Mouse (Mus musculus): ENCODE measurements at regions not wholly inside any gene's neighbourhood (a gene's known extent, or its start where the extent isn't known, plus 50 kb on each side); places are given as distances from the start of the nearest gene placed in this dataset.

- no peak for DNase-seq
These were observed 155.6 kb upstream of the Irx6 start for GRCm38 (mm10) chr8:92518486-92518885.

GRCm38 (mm10) chr8:92522519-92522918 is 151.6 kb upstream of the Irx6 start:
- no peak for DNase-seq

- DNase-seq: no peak
These were observed 144.3 kb upstream of the Irx6 start for GRCm38 (mm10) chr8:92529756-92530155.

- no peak for DNase-seq
These were observed 133.5 kb upstream of the Irx6 start for GRCm38 (mm10) chr8:92540636-92541035.

GRCm38 (mm10) chr8:92545347-92546059 is 128.6 kb upstream of the Irx6 start:
- DNase-seq: no peak

GRCm38 (mm10) chr8:92555140-92555539 is 118.9 kb upstream of the Irx6 start:
- DNase-seq: no peak

- no peak for DNase-seq
These were observed 118.5 kb upstream of the Irx6 start for GRCm38 (mm10) chr8:92555631-92556030.

- no peak for DNase-seq
These were observed 111.6 kb upstream of the Irx6 start for GRCm38 (mm10) chr8:92562471-92562870.

- no peak for DNase-seq
These were observed 111.1 kb upstream of the Irx6 start for GRCm38 (mm10) chr8:92562962-92563361.

- DNase-seq: no peak
These were observed 104.4 kb upstream of the Irx6 start for GRCm38 (mm10) chr8:92569650-92570049.

- no peak for DNase-seq
These were observed 94.6 kb upstream of the Irx6 start for GRCm38 (mm10) chr8:92579446-92579845.

- DNase-seq: no peak
These were observed 93.0 kb upstream of the Irx6 start for GRCm38 (mm10) chr8:92581051-92581450.

- no peak for DNase-seq
These were observed 73.3 kb upstream of the Irx6 start for GRCm38 (mm10) chr8:92600766-92601165.

- DNase-seq: no peak
These were observed 71.1 kb upstream of the Irx6 start for GRCm38 (mm10) chr8:92602973-92603372.

GRCm38 (mm10) chr8:92605631-92606030 is 68.5 kb upstream of the Irx6 start:
- DNase-seq: no peak

GRCm38 (mm10) chr8:92607604-92608003 is 66.5 kb upstream of the Irx6 start:
- DNase-seq: no peak

GRCm38 (mm10) chr8:92609908-92610307 is 64.2 kb upstream of the Irx6 start:
- no peak for DNase-seq

- DNase-seq: no peak
These were observed 63.5 kb upstream of the Irx6 start for GRCm38 (mm10) chr8:92610487-92611059.

GRCm38 (mm10) chr8:92613486-92613885 is 60.6 kb upstream of the Irx6 start:
- DNase-seq: no peak

GRCm38 (mm10) chr8:92616341-92617115 is 57.6 kb upstream of the Irx6 start:
- no peak for DNase-seq

- DNase-seq: no peak
These were observed 55.8 kb upstream of the Irx6 start for GRCm38 (mm10) chr8:92618281-92618680.

Measured in adrenal gland, adult 2 months (tissue).